Mouse (Mus musculus): ENCODE measurements at regions not wholly inside any gene's neighbourhood (a gene's known extent, or its start where the extent isn't known, plus 50 kb on each side); places are given as distances from the start of the nearest gene placed in this dataset.

GRCm38 (mm10) chr14:110685247-110685646 is 69.7 kb downstream of the Slitrk6 start:
- H3K4me3 ChIP-seq (ENCODE audit: low read depth, low read length) = no peak overlapping the region
- WGBS = 69% methylated on average over 1 of the region's 1 CpGs
- TF ChIP-seq CTCF (IDR thresholded peaks at IDR 0.05; ENCODE audit: low read depth) (no peak), EP300 (IDR thresholded peaks at IDR 0.05; ENCODE audit: low read depth) (no peak)
- no peaks in the 10 kb centered on the region for H3K27me3 ChIP-seq (ENCODE audit: control insufficient read depth, insufficient read depth, low read length)
- H3K9ac ChIP-seq (replicated peaks; ENCODE audit: low read depth, low read length) = no peak overlapping the region
- no peaks in the 10 kb centered on the region for H3K36me3 ChIP-seq (replicated peaks; ENCODE audit: control insufficient read depth, insufficient read depth, low read length)
- no peak overlapping the region for H3K27ac ChIP-seq (ENCODE audit: low read depth)
- ATAC-seq (ENCODE audit: insufficient read depth, low read depth) (no peak), DNase-seq (ENCODE audit: low spot score) (no peak)
- no peaks in the 10 kb centered on the region for H3K4me1 ChIP-seq (ENCODE audit: control insufficient read depth, insufficient read depth)
- no peaks in the 10 kb centered on the region for H3K9me3 ChIP-seq (replicated peaks; ENCODE audit: control insufficient read depth, low read length)
- no peak overlapping the region for H3K4me2 ChIP-seq (ENCODE audit: low read depth, low read length)

GRCm38 (mm10) chr14:110679741-110680140 is 75.2 kb downstream of the Slitrk6 start:
- Histone ChIP-seq H3K9me3 (replicated peaks; ENCODE audit: control insufficient read depth, low read length) (no peaks in the 10 kb centered on the region), H3K4me3 (ENCODE audit: low read depth, low read length) (no peak overlapping the region), H3K36me3 (replicated peaks; ENCODE audit: control insufficient read depth, insufficient read depth, low read length) (no peaks in the 10 kb centered on the region), H3K9ac (replicated peaks; ENCODE audit: low read depth, low read length) (no peak overlapping the region), H3K4me1 (ENCODE audit: control insufficient read depth, insufficient read depth) (no peaks in the 10 kb centered on the region), H3K27me3 (ENCODE audit: control insufficient read depth, insufficient read depth, low read length) (no peaks in the 10 kb centered on the region), H3K4me2 (ENCODE audit: low read depth, low read length) (no peak overlapping the region), H3K27ac (ENCODE audit: low read depth) (no peak overlapping the region)
- DNase-seq (ENCODE audit: low spot score) (no peak), ATAC-seq (ENCODE audit: insufficient read depth, low read depth) (no peak)
- TF ChIP-seq EP300 (IDR thresholded peaks at IDR 0.05; ENCODE audit: low read depth) (no peak), CTCF (IDR thresholded peaks at IDR 0.05; ENCODE audit: low read depth) (no peak)
- WGBS = 76% methylated on average over 1 of the region's 1 CpGs

GRCm38 (mm10) chr14:110665712-110666111 is 89.2 kb downstream of the Slitrk6 start:
- TF ChIP-seq CTCF (IDR thresholded peaks at IDR 0.05; ENCODE audit: low read depth) (no peak), EP300 (IDR thresholded peaks at IDR 0.05; ENCODE audit: low read depth) (no peak)
- no peak for ATAC-seq (ENCODE audit: insufficient read depth, low read depth)
- H3K27me3 ChIP-seq (ENCODE audit: control insufficient read depth, insufficient read depth, low read length) = no peaks in the 10 kb centered on the region

GRCm38 (mm10) chr14:110663231-110663630 is 91.7 kb downstream of the Slitrk6 start:
- H3K4me2 ChIP-seq (ENCODE audit: low read depth, low read length) = no peak overlapping the region
- 43% methylated on average over 2 of the region's 2 CpGs for WGBS
- no peaks in the 10 kb centered on the region for H3K4me1 ChIP-seq (ENCODE audit: control insufficient read depth, insufficient read depth)
- H3K4me3 ChIP-seq (ENCODE audit: low read depth, low read length) = no peak overlapping the region
- no peak overlapping the region for H3K27ac ChIP-seq (ENCODE audit: low read depth)
- H3K27me3 ChIP-seq (ENCODE audit: control insufficient read depth, insufficient read depth, low read length) = no peaks in the 10 kb centered on the region
- no peak for DNase-seq (ENCODE audit: low spot score)
- H3K9ac ChIP-seq (replicated peaks; ENCODE audit: low read depth, low read length) = no peak overlapping the region
- no peak for TF ChIP-seq CTCF (IDR thresholded peaks at IDR 0.05; ENCODE audit: low read depth)
- no peak for TF ChIP-seq EP300 (IDR thresholded peaks at IDR 0.05; ENCODE audit: low read depth)
- no peaks in the 10 kb centered on the region for H3K9me3 ChIP-seq (replicated peaks; ENCODE audit: control insufficient read depth, low read length)
- H3K36me3 ChIP-seq (replicated peaks; ENCODE audit: control insufficient read depth, insufficient read depth, low read length) = no peaks in the 10 kb centered on the region
- no peak for ATAC-seq (ENCODE audit: insufficient read depth, low read depth)

More at GRCm38 (mm10) chr14:110665712-110666111, 89.2 kb downstream of the Slitrk6 start:
- no peak overlapping the region for H3K9ac ChIP-seq (replicated peaks; ENCODE audit: low read depth, low read length)
- WGBS = 66% methylated on average over 1 of the region's 1 CpGs
- H3K27ac ChIP-seq (ENCODE audit: low read depth) = no peak overlapping the region
- no peak overlapping the region for H3K4me2 ChIP-seq (ENCODE audit: low read depth, low read length)
- H3K4me1 ChIP-seq (ENCODE audit: control insufficient read depth, insufficient read depth) = no peaks in the 10 kb centered on the region
- no peaks in the 10 kb centered on the region for H3K36me3 ChIP-seq (replicated peaks; ENCODE audit: control insufficient read depth, insufficient read depth, low read length)
- no peaks in the 10 kb centered on the region for H3K9me3 ChIP-seq (replicated peaks; ENCODE audit: control insufficient read depth, low read length)
- DNase-seq (ENCODE audit: low spot score) = no peak
- H3K4me3 ChIP-seq (ENCODE audit: low read depth, low read length) = no peak overlapping the region

- no peaks in the 10 kb centered on the region for H3K36me3 ChIP-seq (replicated peaks; ENCODE audit: control insufficient read depth, insufficient read depth, low read length)
- H3K4me3 ChIP-seq (ENCODE audit: low read depth, low read length) = no peak overlapping the region
- 93% methylated on average over 3 of the region's 3 CpGs for whole genome bisulfite sequencing
- H3K9ac ChIP-seq (replicated peaks; ENCODE audit: low read depth, low read length) = no peak overlapping the region
- TF ChIP-seq EP300 (IDR thresholded peaks at IDR 0.05; ENCODE audit: low read depth) (no peak), CTCF (IDR thresholded peaks at IDR 0.05; ENCODE audit: low read depth) (no peak)
- ATAC-seq (ENCODE audit: insufficient read depth, low read depth) (no peak), DNase-seq (ENCODE audit: low spot score) (no peak)
- H3K4me1 ChIP-seq (ENCODE audit: control insufficient read depth, insufficient read depth) = no peaks in the 10 kb centered on the region
- H3K27ac ChIP-seq (ENCODE audit: low read depth) = no peak overlapping the region
- H3K9me3 ChIP-seq (replicated peaks; ENCODE audit: control insufficient read depth, low read length) = no peaks in the 10 kb centered on the region
- no peaks in the 10 kb centered on the region for H3K27me3 ChIP-seq (ENCODE audit: control insufficient read depth, insufficient read depth, low read length)
- no peak overlapping the region for H3K4me2 ChIP-seq (ENCODE audit: low read depth, low read length)
Observed at GRCm38 (mm10) chr14:110634147-110634546, 120.8 kb downstream of the Slitrk6 start.

- DNase-seq (ENCODE audit: low spot score) = no peak
- 55% methylated on average over 2 of the region's 2 CpGs for WGBS
- no peak for ATAC-seq (ENCODE audit: insufficient read depth, low read depth)
- no peaks in the 10 kb centered on the region for H3K9me3 ChIP-seq (replicated peaks; ENCODE audit: control insufficient read depth, low read length)
- no peaks in the 10 kb centered on the region for H3K36me3 ChIP-seq (replicated peaks; ENCODE audit: control insufficient read depth, insufficient read depth, low read length)
- H3K27me3 ChIP-seq (ENCODE audit: control insufficient read depth, insufficient read depth, low read length) = no peaks in the 10 kb centered on the region
- no peak overlapping the region for H3K9ac ChIP-seq (replicated peaks; ENCODE audit: low read depth, low read length)
- no peak overlapping the region for H3K27ac ChIP-seq (ENCODE audit: low read depth)
- peaks cover 6% of the 10 kb centered on the region; the same call in 1 of the 2 replicates for H3K4me1 ChIP-seq (ENCODE audit: control insufficient read depth, insufficient read depth)
- H3K4me3 ChIP-seq (ENCODE audit: low read depth, low read length) = no peak overlapping the region
- H3K4me2 ChIP-seq (ENCODE audit: low read depth, low read length) = no peak overlapping the region
- TF ChIP-seq EP300 (IDR thresholded peaks at IDR 0.05; ENCODE audit: low read depth) (no peak), CTCF (IDR thresholded peaks at IDR 0.05; ENCODE audit: low read depth) (no peak)
Observed at GRCm38 (mm10) chr14:110623716-110624115, 131.2 kb downstream of the Slitrk6 start.

Measured in heart, postnatal 0 days (tissue).